Mouse (Mus musculus) embryo, embryonic 10.5 days (tissue): Measurements from ENCODE around the gene Cpeb2.
A peak's percentile ranks its signal among the peaks of the same experiment; 100 is the strongest.

Source experiments
- DNase-seq: peaks from one replicate; pipeline ENCODE4 v3.0.0-alpha.2; 2015; ENCODE audit warnings: low spot score

Gene Cpeb2

DNA sequence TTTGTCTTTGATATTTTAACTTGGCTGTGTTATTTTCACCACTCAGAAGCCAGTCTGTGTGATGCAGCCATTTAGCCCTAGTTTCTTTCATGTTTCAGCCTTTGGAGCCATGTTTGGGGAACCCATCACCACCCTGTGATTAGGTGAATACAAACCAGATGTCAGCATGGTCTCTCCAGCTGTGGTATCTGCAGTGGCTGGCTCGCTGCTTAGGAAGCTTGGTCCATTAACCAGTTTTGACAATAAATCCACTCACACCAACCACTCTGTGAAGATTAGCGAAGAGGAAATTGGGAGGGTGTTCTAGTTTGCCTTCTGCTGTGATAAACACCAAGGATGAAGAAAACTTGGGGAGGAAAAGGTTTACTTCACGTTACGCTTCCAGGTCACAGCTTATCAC is 92.6 kb downstream of the Cpeb2 start:
- peak; percentile 61 for DNase-seq

DNA sequence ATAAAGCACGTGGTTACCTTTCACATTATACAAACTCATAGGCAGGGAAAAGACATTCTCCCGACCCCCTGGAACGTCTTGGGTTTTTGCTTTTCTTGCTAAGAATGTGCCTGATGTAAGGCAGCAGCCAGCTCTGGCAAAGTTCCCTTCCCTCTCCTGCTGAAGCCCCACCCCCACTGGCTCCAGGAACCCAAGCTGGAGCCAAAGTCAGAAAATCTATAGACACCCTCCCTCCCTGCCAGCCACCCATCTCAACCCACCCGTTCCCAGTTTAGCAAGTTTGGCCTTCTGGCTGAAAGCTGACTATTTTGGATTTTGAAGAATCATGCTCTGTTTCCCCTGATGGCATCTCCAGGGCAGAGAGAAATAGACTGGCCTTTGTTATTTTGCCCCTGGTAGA is 95.6 kb downstream of the Cpeb2 start:
- DNase-seq: no peak

DNA sequence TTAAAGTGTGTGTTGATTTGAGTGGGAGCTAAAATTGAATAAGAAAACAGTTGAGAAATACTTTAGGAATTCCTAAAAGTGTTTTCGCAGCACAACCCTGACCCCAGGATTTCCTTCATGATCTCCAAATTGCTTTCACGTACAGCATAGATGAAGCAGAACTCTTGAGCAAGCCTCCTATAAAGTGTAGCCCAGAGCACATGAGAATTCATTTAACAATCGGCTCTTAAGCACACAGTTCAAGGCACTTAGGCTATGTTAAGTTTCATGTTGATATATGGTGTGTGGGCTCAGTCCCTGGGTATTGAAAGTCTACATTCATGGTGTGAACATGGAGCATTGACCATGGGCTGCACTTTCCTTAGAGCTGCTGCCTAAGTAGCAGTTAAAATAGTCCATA is 97.3 kb downstream of the Cpeb2 start:
- DNase-seq: no peak

GRCm38 (mm10) chr5:43334469-43334868 is 101.5 kb downstream of the Cpeb2 start:
- DNase-seq: no peak

- no peak for DNase-seq
Observed at GRCm38 (mm10) chr5:43337212-43337611, 104.2 kb downstream of the Cpeb2 start.

DNA sequence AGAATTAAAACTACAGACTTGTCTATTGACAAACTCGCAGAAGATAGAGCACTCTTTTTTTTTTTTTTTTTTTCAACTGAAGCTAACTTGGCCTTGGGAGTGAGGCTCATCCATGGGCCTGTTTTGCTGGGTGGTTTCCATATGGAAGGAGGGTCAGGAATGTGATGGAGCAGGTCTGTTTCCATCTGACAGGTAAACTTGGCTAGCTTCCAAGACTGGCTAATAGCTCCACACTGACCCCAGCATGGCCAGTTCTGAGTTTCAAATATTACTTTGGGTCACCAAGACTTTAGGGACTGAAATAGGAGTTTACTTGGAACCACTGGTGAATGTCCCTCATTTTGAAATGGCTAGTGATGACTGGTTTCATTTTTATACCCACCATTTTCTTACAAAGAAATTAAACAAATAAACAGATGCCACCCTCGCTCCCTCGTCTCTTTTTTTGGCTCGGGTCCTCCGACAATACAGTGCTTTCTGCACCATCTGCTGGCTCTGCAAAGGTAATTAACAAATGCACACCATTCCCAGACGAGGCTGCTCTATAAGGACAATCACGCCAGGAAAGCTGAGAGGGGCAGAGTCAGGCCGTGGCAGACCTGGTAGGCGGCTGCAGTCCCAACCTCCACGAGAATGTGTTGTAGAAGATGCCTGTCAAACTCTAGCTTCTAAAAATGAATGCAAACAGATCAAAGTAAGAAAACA is 106.0 kb downstream of the Cpeb2 start:
- no peak for DNase-seq
